Mouse (Mus musculus): ENCODE measurements around the gene Cog7.

Gene Cog7

GRCm38 (mm10) chr7:121873998-121874397, 107.5 kb downstream of the Cog7 start:
- TF ChIP-seq NANOG (IDR thresholded peaks at IDR 0.05; ENCODE audit: borderline replicate concordance, low read length) (no peak), CTCF (conservative IDR thresholded peaks at IDR 0.05; ENCODE audit: low read length) (no peak), POU5F1 (IDR thresholded peaks at IDR 0.05; ENCODE audit: borderline replicate concordance, low read length) (no peak)
- Histone ChIP-seq H3K4me1 (replicated peaks; ENCODE audit: low read depth, low read length) (peaks cover 29% of the 10 kb centered on the region), H3K4me3 (replicated peaks; ENCODE audit: low read length) (no peak overlapping the region), H3K9me3 (ENCODE audit: low read length) (no peaks in the 10 kb centered on the region), H3K27me3 (ENCODE audit: insufficient read depth, low read length) (peaks cover 13% of the 10 kb centered on the region; the same call in 1 of the 2 replicates), H3K36me3 (ENCODE audit: insufficient read depth, low read length) (no peaks in the 10 kb centered on the region)

GRCm38 (mm10) chr7:121871631-121872030, 109.9 kb downstream of the Cog7 start:
- H3K4me1 ChIP-seq (replicated peaks; ENCODE audit: low read depth, low read length), result peaks cover 29% of the 10 kb centered on the region
- TF ChIP-seq POU5F1 (IDR thresholded peaks at IDR 0.05; ENCODE audit: borderline replicate concordance, low read length) (no peak), CTCF (conservative IDR thresholded peaks at IDR 0.05; ENCODE audit: low read length) (no peak), NANOG (IDR thresholded peaks at IDR 0.05; ENCODE audit: borderline replicate concordance, low read length) (no peak)
- peaks cover 25% of the 10 kb centered on the region for H3K27me3 ChIP-seq (ENCODE audit: insufficient read depth, low read length)
- H3K9me3 ChIP-seq (ENCODE audit: low read length), result no peaks in the 10 kb centered on the region
- no peaks in the 10 kb centered on the region for H3K36me3 ChIP-seq (ENCODE audit: insufficient read depth, low read length)
- H3K4me3 ChIP-seq (replicated peaks; ENCODE audit: low read length), result no peak overlapping the region

GRCm38 (mm10) chr7:121864858-121865585, 116.5 kb downstream of the Cog7 start, which contains the start of gene Scnn1b:
Gene Scnn1b, plus strand, starts transcription at chr7:121865038.
- H3K36me3 ChIP-seq (ENCODE audit: insufficient read depth, low read length), result no peaks in the 10 kb centered on the region
- H3K9me3 ChIP-seq (ENCODE audit: low read length), result no peaks in the 10 kb centered on the region
- peaks cover 13% of the 10 kb centered on the region for H3K4me1 ChIP-seq (replicated peaks; ENCODE audit: low read depth, low read length)
- TF ChIP-seq POU5F1 (IDR thresholded peaks at IDR 0.05; ENCODE audit: borderline replicate concordance, low read length) (no peak), NANOG (IDR thresholded peaks at IDR 0.05; ENCODE audit: borderline replicate concordance, low read length) (no peak), CTCF (conservative IDR thresholded peaks at IDR 0.05; ENCODE audit: low read length) (no peak)
- H3K27me3 ChIP-seq (ENCODE audit: insufficient read depth, low read length), result peaks cover 44% of the 10 kb centered on the region
- H3K4me3 ChIP-seq (replicated peaks; ENCODE audit: low read length), result peak within 1 kb of the TSS; percentile 75

GRCm38 (mm10) chr7:121858939-121859338, 122.6 kb downstream of the Cog7 start:
- H3K4me3 ChIP-seq (replicated peaks; ENCODE audit: low read length), result no peak overlapping the region
- TF ChIP-seq CTCF (conservative IDR thresholded peaks at IDR 0.05; ENCODE audit: low read length) (peak; percentile 42), NANOG (IDR thresholded peaks at IDR 0.05; ENCODE audit: borderline replicate concordance, low read length) (no peak), POU5F1 (IDR thresholded peaks at IDR 0.05; ENCODE audit: borderline replicate concordance, low read length) (no peak)
- peaks cover 7% of the 10 kb centered on the region for H3K27me3 ChIP-seq (ENCODE audit: insufficient read depth, low read length)
- H3K9me3 ChIP-seq (ENCODE audit: low read length), result peaks cover 17% of the 10 kb centered on the region
- H3K4me1 ChIP-seq (replicated peaks; ENCODE audit: low read depth, low read length), result no peaks in the 10 kb centered on the region
- H3K36me3 ChIP-seq (ENCODE audit: insufficient read depth, low read length), result no peaks in the 10 kb centered on the region

- no peak overlapping the region for H3K4me3 ChIP-seq (replicated peaks; ENCODE audit: low read length)
- no peaks in the 10 kb centered on the region for H3K4me1 ChIP-seq (replicated peaks; ENCODE audit: low read depth, low read length)
- H3K27me3 ChIP-seq (ENCODE audit: insufficient read depth, low read length), result no peaks in the 10 kb centered on the region
- no peaks in the 10 kb centered on the region for H3K36me3 ChIP-seq (ENCODE audit: insufficient read depth, low read length)
- H3K9me3 ChIP-seq (ENCODE audit: low read length), result peaks cover 17% of the 10 kb centered on the region
- TF ChIP-seq POU5F1 (IDR thresholded peaks at IDR 0.05; ENCODE audit: borderline replicate concordance, low read length) (no peak), NANOG (IDR thresholded peaks at IDR 0.05; ENCODE audit: borderline replicate concordance, low read length) (no peak), CTCF (conservative IDR thresholded peaks at IDR 0.05; ENCODE audit: low read length) (no peak)
Measured at GRCm38 (mm10) chr7:121857177-121857884, 124.2 kb downstream of the Cog7 start.

- TF ChIP-seq CTCF (conservative IDR thresholded peaks at IDR 0.05; ENCODE audit: low read length), result no peak
- TF ChIP-seq POU5F1 (IDR thresholded peaks at IDR 0.05; ENCODE audit: borderline replicate concordance, low read length), result no peak
- H3K4me3 ChIP-seq (replicated peaks; ENCODE audit: low read length), result no peak overlapping the region
- no peaks in the 10 kb centered on the region for H3K4me1 ChIP-seq (replicated peaks; ENCODE audit: low read depth, low read length)
- H3K9me3 ChIP-seq (ENCODE audit: low read length), result peaks cover 12% of the 10 kb centered on the region
- no peaks in the 10 kb centered on the region for H3K36me3 ChIP-seq (ENCODE audit: insufficient read depth, low read length)
- no peaks in the 10 kb centered on the region for H3K27me3 ChIP-seq (ENCODE audit: insufficient read depth, low read length)
Measured at GRCm38 (mm10) chr7:121848537-121849168, 132.9 kb downstream of the Cog7 start.

- no peak overlapping the region for H3K4me3 ChIP-seq (replicated peaks; ENCODE audit: low read length)
- no peak for TF ChIP-seq POU5F1 (IDR thresholded peaks at IDR 0.05; ENCODE audit: borderline replicate concordance, low read length)
- no peak for TF ChIP-seq CTCF (conservative IDR thresholded peaks at IDR 0.05; ENCODE audit: low read length)
- TF ChIP-seq NANOG (IDR thresholded peaks at IDR 0.05; ENCODE audit: borderline replicate concordance, low read length), result no peak
- peaks cover 12% of the 10 kb centered on the region for H3K9me3 ChIP-seq (ENCODE audit: low read length)
- H3K27me3 ChIP-seq (ENCODE audit: insufficient read depth, low read length), result no peaks in the 10 kb centered on the region
- no peaks in the 10 kb centered on the region for H3K36me3 ChIP-seq (ENCODE audit: insufficient read depth, low read length)
- H3K4me1 ChIP-seq (replicated peaks; ENCODE audit: low read depth, low read length), result peaks cover 2% of the 10 kb centered on the region; the same call in 1 of the 2 replicates
Measured at GRCm38 (mm10) chr7:121845964-121846363, 135.5 kb downstream of the Cog7 start.

- no peaks in the 10 kb centered on the region for H3K9me3 ChIP-seq (ENCODE audit: low read length)
- H3K4me1 ChIP-seq (replicated peaks; ENCODE audit: low read depth, low read length), result peaks cover 5% of the 10 kb centered on the region; the same call in 1 of the 2 replicates
- H3K27me3 ChIP-seq (ENCODE audit: insufficient read depth, low read length), result peaks cover 3% of the 10 kb centered on the region; the same call in 1 of the 2 replicates
- no peak for TF ChIP-seq POU5F1 (IDR thresholded peaks at IDR 0.05; ENCODE audit: borderline replicate concordance, low read length)
- TF ChIP-seq CTCF (conservative IDR thresholded peaks at IDR 0.05; ENCODE audit: low read length), result no peak
- no peak for TF ChIP-seq NANOG (IDR thresholded peaks at IDR 0.05; ENCODE audit: borderline replicate concordance, low read length)
- H3K4me3 ChIP-seq (replicated peaks; ENCODE audit: low read length), result no peak overlapping the region
- no peaks in the 10 kb centered on the region for H3K36me3 ChIP-seq (ENCODE audit: insufficient read depth, low read length)
Measured at GRCm38 (mm10) chr7:121842234-121842633, 139.3 kb downstream of the Cog7 start.

Measured in E14TG2a.4 (cell line).